Mouse (Mus musculus) gastrocnemius, adult 8-10 months (tissue): ENCODE results near the gene Scg2. TPM values are rescaled to one million over a fixed set of nuclear protein-coding genes. Genes with fewer than 3 reads are reported as not detected.

Source experiments
- total RNA-seq, 4 experiments: library from RNA; stranded (reverse); gene quantifications; 2 replicates each; pipeline ENCODE4 v1.2.4; 2022

Scg2 gene
- total RNA-seq, 4 experiments from 2014 or later: 0.12 TPM; not detected in 3

Other genes starting within 250 kb of the Scg2 start
- gene Ap1s3, start 231.9 kb upstream of the Scg2 start, total RNA-seq: not detected